Mouse (Mus musculus): ENCODE data around the gene Wnt7a. TPM values are rescaled to one million over a fixed set of nuclear protein-coding genes. Genes with fewer than 3 reads are reported as not detected.
A peak's percentile ranks its signal among the peaks of the same experiment; 100 is the strongest.

The Wnt7a gene
- polyA plus RNA-seq, 1 experiment from 2014 or later: not detected

GRCm38 (mm10) chr6:91424151-91424550, 13.0 kb upstream of the Wnt7a start:
- no peaks in the 10 kb centered on the region for H3K36me3 ChIP-seq (ENCODE audit: control insufficient read depth, insufficient read depth, low read length)
- H3K4me3 ChIP-seq (ENCODE audit: low read depth, low read length): no peak overlapping the region
- ATAC-seq (replicated peaks; ENCODE audit: low FRiP score, low TSS enrichment, low read depth): no peak
- 51% methylated on average over 4 of the region's 4 CpGs for WGBS
- no peak overlapping the region for H3K4me2 ChIP-seq (ENCODE audit: low read length)
- H3K4me1 ChIP-seq (replicated peaks; ENCODE audit: control insufficient read depth, insufficient read depth, low read length): no peaks in the 10 kb centered on the region
- no peak overlapping the region for H3K9ac ChIP-seq (ENCODE audit: low read length)
- no peak for DNase-seq (ENCODE audit: low spot score)
- H3K27me3 ChIP-seq (replicated peaks; ENCODE audit: control insufficient read depth, insufficient read depth, low read length): peaks cover 6% of the 10 kb centered on the region; the same call in 1 of the 2 replicates
- H3K9me3 ChIP-seq (ENCODE audit: control insufficient read depth, low read length): no peaks in the 10 kb centered on the region
- H3K27ac ChIP-seq (ENCODE audit: low read depth): no peak overlapping the region

- Histone ChIP-seq H3K4me3 (ENCODE audit: low read depth, low read length) (no peak overlapping the region), H3K27me3 (replicated peaks; ENCODE audit: control insufficient read depth, insufficient read depth, low read length) (peaks cover 13% of the 10 kb centered on the region), H3K4me1 (replicated peaks; ENCODE audit: control insufficient read depth, insufficient read depth, low read length) (no peaks in the 10 kb centered on the region), H3K4me2 (ENCODE audit: low read length) (no peak overlapping the region), H3K9ac (ENCODE audit: low read length) (no peak overlapping the region), H3K27ac (ENCODE audit: low read depth) (no peak overlapping the region), H3K36me3 (ENCODE audit: control insufficient read depth, insufficient read depth, low read length) (no peaks in the 10 kb centered on the region), H3K9me3 (ENCODE audit: control insufficient read depth, low read length) (no peaks in the 10 kb centered on the region)
- WGBS: 70% methylated on average over 4 of the region's 4 CpGs
- ATAC-seq (replicated peaks; ENCODE audit: low FRiP score, low TSS enrichment, low read depth): no peak
- DNase-seq (ENCODE audit: low spot score): no peak
Observed at GRCm38 (mm10) chr6:91421629-91422028, 10.5 kb upstream of the Wnt7a start.

GRCm38 (mm10) chr6:91417291-91417845, 6.2 kb upstream of the Wnt7a start:
- Histone ChIP-seq H3K9ac (ENCODE audit: low read length) (no peak overlapping the region), H3K27me3 (replicated peaks; ENCODE audit: control insufficient read depth, insufficient read depth, low read length) (peaks cover 28% of the 10 kb centered on the region), H3K27ac (ENCODE audit: low read depth) (no peak overlapping the region), H3K4me2 (ENCODE audit: low read length) (no peak overlapping the region), H3K4me3 (ENCODE audit: low read depth, low read length) (no peak overlapping the region), H3K9me3 (ENCODE audit: control insufficient read depth, low read length) (no peaks in the 10 kb centered on the region), H3K4me1 (replicated peaks; ENCODE audit: control insufficient read depth, insufficient read depth, low read length) (no peaks in the 10 kb centered on the region), H3K36me3 (ENCODE audit: control insufficient read depth, insufficient read depth, low read length) (no peaks in the 10 kb centered on the region)
- ATAC-seq (replicated peaks; ENCODE audit: low FRiP score, low TSS enrichment, low read depth): no peak
- no peak for DNase-seq (ENCODE audit: low spot score)
- WGBS: 69% methylated on average over 5 of the region's 5 CpGs

- Histone ChIP-seq H3K9ac (ENCODE audit: low read length) (no peak overlapping the region), H3K4me2 (ENCODE audit: low read length) (no peak overlapping the region), H3K9me3 (ENCODE audit: control insufficient read depth, low read length) (no peaks in the 10 kb centered on the region), H3K4me3 (ENCODE audit: low read depth, low read length) (no peak overlapping the region), H3K36me3 (ENCODE audit: control insufficient read depth, insufficient read depth, low read length) (no peaks in the 10 kb centered on the region), H3K27ac (ENCODE audit: low read depth) (no peak overlapping the region), H3K4me1 (replicated peaks; ENCODE audit: control insufficient read depth, insufficient read depth, low read length) (no peaks in the 10 kb centered on the region; the same call in 1 of the 2 replicates), H3K27me3 (replicated peaks; ENCODE audit: control insufficient read depth, insufficient read depth, low read length) (peaks cover 40% of the 10 kb centered on the region)
- 74% methylated on average over 4 of the region's 4 CpGs for WGBS
- no peak for ATAC-seq (replicated peaks; ENCODE audit: low FRiP score, low TSS enrichment, low read depth)
- DNase-seq (ENCODE audit: low spot score): no peak
Observed at GRCm38 (mm10) chr6:91416146-91416545, 5.0 kb upstream of the Wnt7a start.

- H3K9ac ChIP-seq (ENCODE audit: low read length): no peak overlapping the region
- peak; percentile 77 for DNase-seq (ENCODE audit: low spot score)
- H3K4me3 ChIP-seq (ENCODE audit: low read depth, low read length): no peak overlapping the region
- no peak for ATAC-seq (replicated peaks; ENCODE audit: low FRiP score, low TSS enrichment, low read depth)
- H3K9me3 ChIP-seq (ENCODE audit: control insufficient read depth, low read length): no peaks in the 10 kb centered on the region
- no peaks in the 10 kb centered on the region for H3K36me3 ChIP-seq (ENCODE audit: control insufficient read depth, insufficient read depth, low read length)
- peaks cover 53% of the 10 kb centered on the region for H3K27me3 ChIP-seq (replicated peaks; ENCODE audit: control insufficient read depth, insufficient read depth, low read length)
- WGBS: 1% methylated on average over 4 of the region's 4 CpGs
- H3K4me2 ChIP-seq (ENCODE audit: low read length): no peak overlapping the region
- H3K4me1 ChIP-seq (replicated peaks; ENCODE audit: control insufficient read depth, insufficient read depth, low read length): peaks cover 2% of the 10 kb centered on the region; the same call in 1 of the 2 replicates
- no peak overlapping the region for H3K27ac ChIP-seq (ENCODE audit: low read depth)
Observed at GRCm38 (mm10) chr6:91414890-91415289, 3.7 kb upstream of the Wnt7a start.

- 1% methylated on average over 41 of the region's 47 CpGs for WGBS
- H3K27ac ChIP-seq (ENCODE audit: low read depth): no peak overlapping the region
- DNase-seq (ENCODE audit: low spot score) (peak; percentile 92), ATAC-seq (replicated peaks; ENCODE audit: low FRiP score, low TSS enrichment, low read depth) (peak; percentile 44; the same call in 1 of the 2 replicates)
- no peaks in the 10 kb centered on the region for H3K9me3 ChIP-seq (ENCODE audit: control insufficient read depth, low read length)
- H3K36me3 ChIP-seq (ENCODE audit: control insufficient read depth, insufficient read depth, low read length): no peaks in the 10 kb centered on the region
- H3K27me3 ChIP-seq (replicated peaks; ENCODE audit: control insufficient read depth, insufficient read depth, low read length): peaks cover 70% of the 10 kb centered on the region
- peaks cover 2% of the 10 kb centered on the region; the same call in 1 of the 2 replicates for H3K4me1 ChIP-seq (replicated peaks; ENCODE audit: control insufficient read depth, insufficient read depth, low read length)
- H3K4me2 ChIP-seq (ENCODE audit: low read length): peak overlapping the region; percentile 85
- H3K4me3 ChIP-seq (ENCODE audit: low read depth, low read length): peak overlapping the region; percentile 39
- H3K9ac ChIP-seq (ENCODE audit: low read length): no peak overlapping the region
Observed at GRCm38 (mm10) chr6:91411369-91411981, 312 bp upstream of the Wnt7a start.

GRCm38 (mm10) chr6:91410168-91410780, 889 bp downstream of the Wnt7a start:
- no peak overlapping the region for H3K9ac ChIP-seq (ENCODE audit: low read length)
- WGBS: 3% methylated on average over 26 of the region's 26 CpGs
- no peaks in the 10 kb centered on the region for H3K9me3 ChIP-seq (ENCODE audit: control insufficient read depth, low read length)
- DNase-seq (ENCODE audit: low spot score): peak; percentile 54
- H3K4me2 ChIP-seq (ENCODE audit: low read length): no peak overlapping the region
- peaks cover 2% of the 10 kb centered on the region; the same call in 1 of the 2 replicates for H3K4me1 ChIP-seq (replicated peaks; ENCODE audit: control insufficient read depth, insufficient read depth, low read length)
- no peaks in the 10 kb centered on the region for H3K36me3 ChIP-seq (ENCODE audit: control insufficient read depth, insufficient read depth, low read length)
- H3K4me3 ChIP-seq (ENCODE audit: low read depth, low read length): 0 out of 2 replicates have a peak overlapping the region, but pooled peaks have one; percentile 39
- ATAC-seq (replicated peaks; ENCODE audit: low FRiP score, low TSS enrichment, low read depth): no peak
- H3K27ac ChIP-seq (ENCODE audit: low read depth): no peak overlapping the region
- peaks cover 66% of the 10 kb centered on the region for H3K27me3 ChIP-seq (replicated peaks; ENCODE audit: control insufficient read depth, insufficient read depth, low read length)

GRCm38 (mm10) chr6:91409448-91410167, 1.6 kb downstream of the Wnt7a start:
- no peak overlapping the region for H3K9ac ChIP-seq (ENCODE audit: low read length)
- ATAC-seq (replicated peaks; ENCODE audit: low FRiP score, low TSS enrichment, low read depth): no peak
- no peak overlapping the region for H3K27ac ChIP-seq (ENCODE audit: low read depth)
- no peaks in the 10 kb centered on the region for H3K9me3 ChIP-seq (ENCODE audit: control insufficient read depth, low read length)
- DNase-seq (ENCODE audit: low spot score): no peak
- H3K36me3 ChIP-seq (ENCODE audit: control insufficient read depth, insufficient read depth, low read length): no peaks in the 10 kb centered on the region
- H3K4me2 ChIP-seq (ENCODE audit: low read length): peak overlapping the region; percentile 18; the same call in 1 of the 2 replicates
- H3K4me3 ChIP-seq (ENCODE audit: low read depth, low read length): peak overlapping the region; percentile 14; the same call in 1 of the 2 replicates
- H3K4me1 ChIP-seq (replicated peaks; ENCODE audit: control insufficient read depth, insufficient read depth, low read length): peaks cover 2% of the 10 kb centered on the region; the same call in 1 of the 2 replicates
- H3K27me3 ChIP-seq (replicated peaks; ENCODE audit: control insufficient read depth, insufficient read depth, low read length): peaks cover 66% of the 10 kb centered on the region
- under 1% methylated on average over 34 of the region's 34 CpGs for WGBS

Measured in intestine, embryonic 14.5 days (tissue).